Mouse (Mus musculus) forebrain, embryonic 13.5 days (tissue): ENCODE measurements at regions not wholly inside any gene's neighbourhood (a gene's known extent, or its start where the extent isn't known, plus 50 kb on each side); places are given as distances from the start of the nearest gene placed in this dataset.

Experiments used
- ATAC-seq: fragments of 200-750 bp; cut with Nextera tagmentation; 2 replicates; pipeline ENCODE4 v1.8.0; 2017
- H3K27ac ChIP-seq: fragments of 300-500 bp; sonication (generic); 2 replicates; pipeline ENCODE4 v1.5.1; 2015; ENCODE audit warnings: inconsistent platforms, mild to moderate bottlenecking, moderate library complexity
- H3K27me3 ChIP-seq: fragments of 300-500 bp; sonication (generic); 2 replicates; pipeline ENCODE4 v1.6.1; 2015; ENCODE audit warnings: mild to moderate bottlenecking, inconsistent platforms
- H3K36me3 ChIP-seq: fragments of 300-500 bp; sonication (generic); 2 replicates; pipeline ENCODE4 v1.6.1; 2015; ENCODE audit warnings: mild to moderate bottlenecking, inconsistent platforms; ENCODE audit not compliant: poor library complexity, severe bottlenecking
- H3K4me1 ChIP-seq: fragments of 300-500 bp; sonication (generic); 2 replicates; pipeline ENCODE4 v1.6.1; 2015; ENCODE audit warnings: inconsistent platforms
- H3K4me2 ChIP-seq: fragments of 300-500 bp; sonication (generic); 2 replicates; pipeline ENCODE4 v1.6.1; 2015; ENCODE audit warnings: inconsistent platforms, mild to moderate bottlenecking, moderate library complexity
- H3K4me3 ChIP-seq: fragments of 300-500 bp; sonication (generic); 2 replicates; pipeline ENCODE4 v1.5.1; 2015; ENCODE audit warnings: mild to moderate bottlenecking, inconsistent platforms
- H3K9ac ChIP-seq: fragments of 300-500 bp; sonication (generic); 2 replicates; pipeline ENCODE4 v1.6.1; 2015; ENCODE audit warnings: mild to moderate bottlenecking, inconsistent platforms
- H3K9me3 ChIP-seq: fragments of 300-500 bp; sonication (generic); replicated peaks from 2 replicates; pipeline ENCODE4 v1.6.1; 2016; ENCODE audit warnings: inconsistent platforms
- WGBS: fragments of 180-500 bp; shearing (Covaris S2); methylation state at CpG from one replicate; pipeline ENCODE4 v1.1.7; 2015; 5-methylcytosine and 5-hydroxymethylcytosine counted together

DNA sequence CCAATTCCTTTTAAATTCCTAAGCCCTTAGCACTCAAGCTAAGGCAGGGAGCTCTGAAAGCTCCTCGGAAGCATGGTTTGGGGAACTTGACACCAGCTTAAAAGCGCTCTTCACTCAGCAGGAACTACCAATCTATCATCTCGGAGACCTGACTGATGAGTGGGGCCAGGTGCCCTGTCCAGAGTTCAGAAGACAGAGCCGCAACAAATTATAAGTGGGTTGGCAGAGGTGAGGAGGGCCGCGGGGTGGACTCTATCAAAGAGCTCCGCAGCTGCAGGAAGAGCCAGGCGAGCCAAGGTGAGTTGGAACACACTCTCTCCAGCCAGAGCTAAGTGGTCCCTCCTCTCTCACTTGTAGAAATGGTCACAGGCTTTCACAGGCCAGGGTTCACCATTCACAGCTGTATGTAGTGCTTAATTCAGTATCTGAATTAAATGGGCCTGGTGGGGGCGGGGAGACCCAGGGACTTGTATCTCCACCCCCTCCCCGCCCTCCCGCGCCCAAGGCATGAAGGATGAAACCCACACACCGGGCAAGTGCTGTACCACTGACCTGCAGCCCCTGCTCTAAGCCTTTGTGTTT lies 180.8 kb downstream of the Stim2 start:
- Histone ChIP-seq H3K4me3 (no peak overlapping the region), H3K36me3 (no peaks in the 10 kb centered on the region), H3K27me3 (no peaks in the 10 kb centered on the region), H3K9me3 (no peaks in the 10 kb centered on the region), H3K4me1 (peaks cover 20% of the 10 kb centered on the region), H3K9ac (no peak overlapping the region), H3K4me2 (no peak overlapping the region), H3K27ac (no peak overlapping the region)
- 62% methylated on average over 13 of the region's 13 CpGs for whole genome bisulfite sequencing
- no peak for ATAC-seq

DNA sequence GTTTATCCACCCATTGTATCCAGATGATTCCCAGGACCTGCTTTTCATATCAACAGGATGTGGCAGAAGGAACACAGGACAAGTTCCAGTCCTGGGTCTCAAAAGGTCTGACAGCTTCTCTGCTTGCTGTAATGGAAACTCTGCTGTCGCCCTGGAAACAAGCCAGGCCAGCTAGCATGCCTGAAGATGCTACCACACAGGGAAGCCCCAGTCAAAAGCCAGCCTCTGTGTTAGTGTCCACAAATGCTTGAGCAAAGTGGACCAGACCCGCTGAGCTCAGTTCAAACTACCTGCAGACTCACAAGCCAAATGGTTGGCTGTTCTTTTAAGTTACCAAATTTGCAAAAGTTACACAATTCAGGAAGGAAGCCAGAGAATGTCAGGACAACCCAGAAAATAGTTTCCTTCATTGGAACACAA lies 181.9 kb downstream of the Stim2 start:
- WGBS, result 51% methylated on average over 2 of the region's 2 CpGs
- Histone ChIP-seq H3K4me1 (peaks cover 20% of the 10 kb centered on the region), H3K27ac (no peak overlapping the region), H3K4me2 (no peak overlapping the region), H3K27me3 (no peaks in the 10 kb centered on the region), H3K9ac (no peak overlapping the region), H3K4me3 (no peak overlapping the region), H3K9me3 (no peaks in the 10 kb centered on the region), H3K36me3 (no peaks in the 10 kb centered on the region)
- no peak for ATAC-seq

DNA sequence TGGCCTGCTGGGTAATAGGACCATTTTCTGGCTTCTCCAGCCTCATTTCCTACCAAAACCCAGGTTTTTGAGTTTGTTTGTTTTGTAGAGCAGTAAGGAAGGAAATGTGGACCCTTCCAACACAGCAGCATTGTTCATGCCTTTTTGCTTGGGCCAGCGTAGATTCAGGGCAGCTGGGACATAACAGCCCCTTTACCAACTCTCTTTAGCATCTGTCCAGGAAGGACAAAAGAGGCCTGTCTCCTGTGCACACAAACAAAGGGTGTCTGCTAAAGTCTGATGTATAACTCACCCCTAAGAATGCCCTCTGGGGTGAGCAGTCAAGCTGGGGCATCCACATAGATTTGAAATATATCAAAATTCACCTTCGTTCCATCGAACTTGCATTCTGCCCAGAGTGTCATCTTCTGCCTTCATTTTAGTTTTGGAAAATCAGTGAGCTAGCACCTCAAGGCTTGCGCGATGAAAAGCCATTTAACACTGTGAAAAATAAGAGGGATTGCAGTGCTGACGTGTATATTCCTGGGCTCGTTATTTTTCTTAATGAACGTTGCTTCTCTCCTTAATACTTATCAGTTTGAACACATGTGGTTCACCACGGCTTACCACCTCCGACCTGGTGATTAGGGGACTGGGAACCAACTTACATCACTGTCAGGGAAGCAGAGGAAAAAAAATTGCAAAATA lies 182.5 kb downstream of the Stim2 start:
- peak overlapping the region; percentile 54 for H3K4me2 ChIP-seq
- ATAC-seq, result peak; percentile 45; the same call in 1 of the 2 replicates
- H3K9ac ChIP-seq, result no peak overlapping the region
- H3K4me3 ChIP-seq, result peak overlapping the region; percentile 24
- H3K36me3 ChIP-seq, result no peaks in the 10 kb centered on the region
- WGBS, result 31% methylated on average over 10 of the region's 10 CpGs
- no peak overlapping the region for H3K27ac ChIP-seq
- no peaks in the 10 kb centered on the region for H3K9me3 ChIP-seq
- H3K27me3 ChIP-seq, result no peaks in the 10 kb centered on the region
- H3K4me1 ChIP-seq, result peaks cover 20% of the 10 kb centered on the region

DNA sequence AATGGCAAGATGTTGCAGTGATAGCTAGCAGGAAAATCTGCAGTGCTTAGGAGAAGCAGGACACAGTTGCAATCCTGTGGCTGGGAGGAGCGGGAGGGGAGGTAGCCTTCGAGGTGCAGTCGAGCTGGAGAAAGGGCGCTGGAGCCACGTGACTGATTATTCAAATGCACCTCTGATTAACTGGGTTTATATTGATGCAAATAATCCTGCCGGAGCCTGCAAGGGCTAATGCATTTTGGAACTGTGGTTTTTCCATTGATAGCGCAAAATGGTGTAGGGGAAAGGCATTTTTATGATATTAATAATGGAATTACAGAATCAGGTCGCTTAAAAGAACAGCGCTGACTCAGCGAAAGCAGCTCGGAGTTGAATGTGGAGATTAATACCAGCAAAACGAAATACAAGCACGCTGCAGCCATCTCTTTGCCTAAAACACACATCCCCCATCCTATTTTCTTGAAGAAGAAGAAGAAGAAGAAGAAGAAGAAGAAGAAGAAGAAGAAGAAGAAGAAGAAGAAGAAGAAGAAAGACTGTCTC lies 183.1 kb downstream of the Stim2 start:
- Histone ChIP-seq H3K4me3 (peak overlapping the region; percentile 24), H3K27me3 (no peaks in the 10 kb centered on the region), H3K9me3 (no peaks in the 10 kb centered on the region), H3K9ac (no peak overlapping the region), H3K4me1 (peaks cover 20% of the 10 kb centered on the region), H3K4me2 (peak overlapping the region; percentile 54), H3K27ac (no peak overlapping the region), H3K36me3 (no peaks in the 10 kb centered on the region)
- peak; percentile 75 for ATAC-seq
- 18% methylated on average over 13 of the region's 13 CpGs for WGBS

DNA sequence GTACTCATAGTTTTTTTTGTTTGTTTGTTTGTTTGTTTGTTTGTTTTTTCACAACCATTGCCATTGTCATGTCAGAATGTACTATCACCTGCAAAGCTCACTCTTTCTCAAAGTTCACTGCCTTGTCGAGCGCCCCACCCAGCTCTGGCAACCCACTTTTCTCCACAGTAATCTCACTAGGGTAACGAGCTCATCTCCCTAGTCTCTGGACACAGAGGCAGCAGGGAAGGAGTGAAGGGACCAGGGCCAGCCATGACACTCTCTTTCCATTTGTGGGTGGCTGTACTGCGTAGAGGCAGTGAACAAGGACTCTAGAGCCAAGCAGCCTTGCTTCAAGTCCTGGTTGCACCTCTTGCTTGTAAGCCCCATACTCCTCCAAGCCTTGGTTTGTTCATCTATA lies 184.5 kb downstream of the Stim2 start:
- Histone ChIP-seq H3K4me1 (peaks cover 20% of the 10 kb centered on the region), H3K4me3 (no peak overlapping the region), H3K27me3 (no peaks in the 10 kb centered on the region), H3K4me2 (no peak overlapping the region), H3K9me3 (no peaks in the 10 kb centered on the region), H3K9ac (no peak overlapping the region), H3K36me3 (no peaks in the 10 kb centered on the region), H3K27ac (no peak overlapping the region)
- WGBS, result 85% methylated on average over 4 of the region's 4 CpGs
- ATAC-seq, result no peak

DNA sequence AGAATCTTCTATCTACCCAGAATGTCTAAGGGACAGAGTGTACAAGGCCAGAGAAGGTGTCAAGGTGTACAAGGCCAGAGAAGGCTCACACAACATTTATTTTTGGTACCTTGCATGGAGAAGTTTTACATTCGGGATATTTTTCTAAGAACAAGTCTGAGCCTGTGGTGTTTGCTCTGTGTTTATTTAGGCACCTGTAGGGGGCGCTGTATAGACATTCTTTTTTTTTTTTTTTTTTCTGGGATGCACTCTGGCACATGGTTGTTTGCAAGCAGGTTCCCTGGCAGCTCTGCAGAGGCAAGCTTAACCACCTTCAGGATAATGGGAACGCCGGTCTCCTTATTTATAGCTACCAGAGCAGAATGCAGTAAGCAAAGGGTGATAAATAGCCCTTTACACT lies 187.4 kb downstream of the Stim2 start:
- H3K4me1 ChIP-seq, result peaks cover 9% of the 10 kb centered on the region
- WGBS, result 64% methylated on average over 4 of the region's 4 CpGs
- H3K36me3 ChIP-seq, result no peaks in the 10 kb centered on the region
- ATAC-seq, result no peak
- H3K9ac ChIP-seq, result no peak overlapping the region
- no peak overlapping the region for H3K4me3 ChIP-seq
- H3K27me3 ChIP-seq, result no peaks in the 10 kb centered on the region
- H3K27ac ChIP-seq, result no peak overlapping the region
- H3K4me2 ChIP-seq, result no peak overlapping the region
- H3K9me3 ChIP-seq, result no peaks in the 10 kb centered on the region

DNA sequence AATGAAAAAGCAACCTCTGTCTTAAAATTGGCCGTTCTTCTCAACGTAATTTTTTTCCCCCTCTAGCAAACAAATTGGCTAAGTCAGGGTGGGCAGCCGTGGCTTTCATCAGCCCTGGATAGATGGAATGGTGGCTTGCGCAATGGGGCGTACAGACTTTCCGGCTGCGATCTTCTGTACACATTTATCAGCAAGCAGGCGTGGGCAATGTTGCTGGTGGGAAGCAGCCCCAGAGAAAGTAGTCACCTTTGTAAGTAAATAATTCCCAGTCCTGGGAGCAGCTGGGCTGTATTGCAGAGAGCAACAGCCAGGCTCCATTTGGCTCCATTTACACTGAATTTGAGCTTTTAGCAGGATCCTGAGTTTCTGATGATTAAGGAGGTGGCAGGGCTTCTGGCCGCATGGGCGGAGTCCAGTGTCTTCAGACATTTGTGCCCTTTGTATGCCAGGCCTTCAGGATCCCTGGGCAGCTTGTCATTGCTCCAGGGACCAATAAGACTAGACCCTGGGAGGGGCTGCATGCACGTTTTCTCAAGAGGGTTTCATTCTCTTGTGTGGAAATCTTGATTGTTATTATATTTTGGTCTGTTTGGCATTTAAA lies 187.9 kb downstream of the Stim2 start:
- no peak overlapping the region for H3K9ac ChIP-seq
- peaks cover 4% of the 10 kb centered on the region for H3K4me1 ChIP-seq
- no peak overlapping the region for H3K27ac ChIP-seq
- no peak overlapping the region for H3K4me3 ChIP-seq
- H3K36me3 ChIP-seq, result no peaks in the 10 kb centered on the region
- 89% methylated on average over 11 of the region's 11 CpGs for WGBS
- no peak overlapping the region for H3K4me2 ChIP-seq
- no peaks in the 10 kb centered on the region for H3K27me3 ChIP-seq
- no peak for ATAC-seq
- no peaks in the 10 kb centered on the region for H3K9me3 ChIP-seq

DNA sequence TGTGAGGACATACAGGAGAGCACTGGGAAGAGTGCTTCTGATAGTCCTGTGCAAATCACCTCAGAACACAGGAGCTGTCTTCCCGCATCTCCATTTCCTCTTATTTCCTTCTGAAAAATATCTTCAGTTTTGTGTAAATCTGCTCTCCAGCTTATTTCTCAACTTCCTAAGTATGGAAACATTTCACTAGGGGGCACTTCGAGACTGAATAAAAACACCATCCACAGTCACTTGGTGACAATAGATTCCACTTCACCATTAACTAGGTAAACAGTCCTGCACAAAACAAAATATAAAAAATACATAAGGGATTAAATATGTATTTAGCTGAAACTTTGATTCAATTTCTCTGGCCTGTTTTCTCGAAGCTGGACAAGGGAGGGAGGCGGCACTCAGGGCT lies 193.4 kb downstream of the Stim2 start:
- Histone ChIP-seq H3K4me2 (no peak overlapping the region), H3K4me3 (no peak overlapping the region), H3K9me3 (no peaks in the 10 kb centered on the region), H3K36me3 (no peaks in the 10 kb centered on the region), H3K9ac (no peak overlapping the region), H3K27me3 (no peaks in the 10 kb centered on the region), H3K27ac (no peak overlapping the region), H3K4me1 (no peaks in the 10 kb centered on the region)
- no peak for ATAC-seq
- WGBS, result 84% methylated on average over 4 of the region's 4 CpGs

DNA sequence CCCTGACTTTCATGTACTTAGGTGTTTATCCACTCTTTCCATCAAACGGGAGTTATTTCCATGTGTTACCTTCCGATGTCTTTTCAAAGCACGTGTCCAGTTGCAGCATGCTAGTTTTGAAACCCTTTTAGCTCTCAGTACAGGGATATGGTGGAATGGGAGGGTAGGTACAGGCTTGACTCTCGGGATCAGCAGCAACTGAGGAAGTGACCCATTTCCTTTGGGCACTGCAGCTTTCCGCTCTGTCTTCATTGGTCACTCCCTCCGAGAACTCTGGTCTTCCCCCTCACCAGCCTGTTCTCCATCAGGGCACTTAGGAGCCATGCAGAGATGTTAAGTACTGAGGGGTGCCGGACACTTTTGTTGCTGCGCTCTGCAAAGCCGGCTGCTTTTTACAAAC lies 196.5 kb downstream of the Stim2 start:
- ATAC-seq, result no peak
- 87% methylated on average over 9 of the region's 9 CpGs for WGBS

DNA sequence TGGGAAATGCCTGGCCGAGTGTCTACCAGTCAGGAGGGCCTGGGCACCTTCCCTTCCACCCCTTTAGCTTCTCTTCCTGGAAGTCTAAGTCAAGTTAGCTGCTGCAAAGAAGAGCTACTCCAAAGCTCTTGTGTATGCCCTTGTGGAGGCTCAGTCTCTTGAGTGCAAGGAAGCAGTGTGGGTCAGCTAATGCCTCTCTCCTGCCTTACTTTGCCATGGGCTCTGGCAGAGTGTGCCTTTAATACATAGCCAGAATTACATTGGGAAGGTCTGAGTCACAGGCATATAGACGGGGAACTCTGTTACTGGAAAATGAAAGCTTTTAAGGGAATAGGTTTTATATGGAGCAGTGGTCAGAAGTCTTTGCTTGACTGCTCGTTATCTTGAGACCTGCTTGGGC lies 201.7 kb downstream of the Stim2 start:
- Histone ChIP-seq H3K36me3 (no peaks in the 10 kb centered on the region), H3K4me2 (no peak overlapping the region), H3K9me3 (no peaks in the 10 kb centered on the region), H3K4me1 (peaks cover 8% of the 10 kb centered on the region; the same call in 1 of the 2 replicates), H3K27ac (no peak overlapping the region), H3K9ac (no peak overlapping the region), H3K27me3 (no peaks in the 10 kb centered on the region), H3K4me3 (no peak overlapping the region)
- 53% methylated on average over 3 of the region's 3 CpGs for WGBS
- no peak for ATAC-seq

More for the DNA sequence above, 196.5 kb downstream of the Stim2 start:
- Histone ChIP-seq H3K36me3 (no peaks in the 10 kb centered on the region), H3K4me3 (no peak overlapping the region), H3K9me3 (no peaks in the 10 kb centered on the region), H3K27me3 (no peaks in the 10 kb centered on the region), H3K4me1 (no peaks in the 10 kb centered on the region), H3K4me2 (no peak overlapping the region), H3K9ac (no peak overlapping the region), H3K27ac (no peak overlapping the region)

DNA sequence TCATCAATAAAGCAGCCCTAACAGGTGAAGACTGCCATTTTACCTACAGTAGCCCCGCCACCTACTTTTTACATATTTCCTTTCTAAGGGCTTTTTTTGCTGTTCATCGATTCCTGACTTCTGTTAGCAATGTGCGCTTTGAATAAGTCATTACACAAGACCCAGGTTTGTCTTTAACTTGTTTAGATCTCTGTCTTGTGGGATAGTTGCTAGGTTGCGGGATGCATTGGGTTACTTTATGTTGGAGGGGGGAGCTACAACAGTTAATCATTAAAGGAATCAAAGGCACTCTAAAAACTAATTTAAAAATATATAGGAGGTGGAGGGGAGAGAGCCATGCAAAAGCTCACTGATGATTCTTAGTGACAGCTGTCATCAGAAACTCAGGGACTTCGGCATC lies 202.3 kb downstream of the Stim2 start:
- 75% methylated on average over 5 of the region's 5 CpGs for WGBS
- no peak for ATAC-seq
- no peaks in the 10 kb centered on the region for H3K9me3 ChIP-seq
- H3K36me3 ChIP-seq, result no peaks in the 10 kb centered on the region
- H3K27ac ChIP-seq, result no peak overlapping the region
- H3K9ac ChIP-seq, result no peak overlapping the region
- peaks cover 8% of the 10 kb centered on the region; the same call in 1 of the 2 replicates for H3K4me1 ChIP-seq
- H3K4me3 ChIP-seq, result no peak overlapping the region
- H3K4me2 ChIP-seq, result no peak overlapping the region
- no peaks in the 10 kb centered on the region for H3K27me3 ChIP-seq

DNA sequence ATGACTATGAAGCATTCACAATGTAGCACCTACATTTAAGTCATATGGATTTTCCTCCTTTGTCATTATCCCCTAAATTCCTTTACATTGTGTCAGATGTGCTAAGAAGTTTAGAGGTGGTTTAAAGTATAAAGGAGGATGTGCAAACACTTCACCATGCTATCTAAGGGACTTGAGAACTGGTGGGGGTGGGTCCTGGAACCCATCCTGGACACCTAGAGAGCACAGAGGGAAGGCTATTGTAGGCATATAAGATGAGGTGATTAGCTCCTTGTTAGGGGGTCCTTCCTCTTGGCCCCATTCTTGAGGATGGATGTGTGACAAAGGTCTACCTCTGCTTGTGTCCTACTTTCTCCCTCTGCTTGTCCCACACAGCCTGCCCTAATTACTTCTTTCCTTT lies 213.2 kb downstream of the Stim2 start:
- Histone ChIP-seq H3K27ac (no peak overlapping the region), H3K9me3 (no peaks in the 10 kb centered on the region), H3K4me3 (no peak overlapping the region), H3K27me3 (no peaks in the 10 kb centered on the region), H3K36me3 (no peaks in the 10 kb centered on the region), H3K4me1 (no peaks in the 10 kb centered on the region), H3K9ac (no peak overlapping the region), H3K4me2 (no peak overlapping the region)
- ATAC-seq, result no peak
